Mouse (Mus musculus) stomach, embryonic 16.5 days (tissue): ENCODE measurements around the gene Pnpla6. TPM values are rescaled to one million over a fixed set of nuclear protein-coding genes. Genes with fewer than 3 reads are reported as not detected.
A peak's percentile ranks its signal among the peaks of the same experiment; 100 is the strongest.

Experiments
- ATAC-seq: fragments of 200-750 bp; cut with Nextera tagmentation; 2 replicates; pipeline ENCODE4 v1.8.0; 2017; ENCODE audit warnings: moderate number of reproducible peaks, moderate TSS enrichment; ENCODE audit not compliant: insufficient read depth, low FRiP score
- H3K27ac ChIP-seq: fragments of 300-500 bp; sonication (generic); 2 replicates; pipeline ENCODE4 v1.5.1; 2014; ENCODE audit warnings: low read length
- H3K27me3 ChIP-seq: fragments of 300-500 bp; sonication (generic); 2 replicates; pipeline ENCODE4 v1.6.1; 2014; ENCODE audit warnings: low read length, control low read depth, mixed read lengths; ENCODE audit not compliant: control insufficient read depth, insufficient read depth
- H3K36me3 ChIP-seq: fragments of 300-500 bp; sonication (generic); 2 replicates; pipeline ENCODE4 v1.6.1; 2014; ENCODE audit warnings: low read length; ENCODE audit not compliant: control insufficient read depth, insufficient read depth
- H3K4me1 ChIP-seq: fragments of 300-500 bp; sonication (generic); 2 replicates; pipeline ENCODE4 v1.6.1; 2014; ENCODE audit warnings: low read length, control low read depth, mixed read lengths; ENCODE audit not compliant: control insufficient read depth, insufficient read depth
- H3K4me2 ChIP-seq: fragments of 300-500 bp; sonication (generic); 2 replicates; pipeline ENCODE4 v1.6.1; 2014; ENCODE audit warnings: low read depth, low read length, mixed read lengths
- H3K4me3 ChIP-seq: fragments of 300-500 bp; sonication (generic); replicated peaks from 2 replicates; pipeline ENCODE4 v1.5.1; 2014; ENCODE audit warnings: mild to moderate bottlenecking, low read length
- H3K9ac ChIP-seq: fragments of 300-500 bp; sonication (generic); 2 replicates; pipeline ENCODE4 v1.6.1; 2014; ENCODE audit warnings: low read length
- H3K9me3 ChIP-seq: fragments of 300-500 bp; sonication (generic); replicated peaks from 2 replicates; pipeline ENCODE4 v1.6.1; 2016; ENCODE audit warnings: low read length, control low read depth; ENCODE audit not compliant: control insufficient read depth
- WGBS: fragments of 180-500 bp; shearing (Covaris S2); extraction: QIAGEN DNeasy Blood & Tissue Kit; methylation state at CpG from one replicate; pipeline ENCODE4 v1.1.7; 2014; 5-methylcytosine and 5-hydroxymethylcytosine counted together
- polyA plus RNA-seq: library from polyadenylated mRNA; unstranded; fragments of >200 nt; fragmentation: Nextera tagmentation; extraction: Ambion mirVana; gene quantifications from 2 replicates; pipeline ENCODE4 v1.2.1, GENCODE M21; 2015

Gene Pnpla6
- polyA plus RNA-seq, 1 experiment from 2014 or later, result 37.6 TPM

DNA sequence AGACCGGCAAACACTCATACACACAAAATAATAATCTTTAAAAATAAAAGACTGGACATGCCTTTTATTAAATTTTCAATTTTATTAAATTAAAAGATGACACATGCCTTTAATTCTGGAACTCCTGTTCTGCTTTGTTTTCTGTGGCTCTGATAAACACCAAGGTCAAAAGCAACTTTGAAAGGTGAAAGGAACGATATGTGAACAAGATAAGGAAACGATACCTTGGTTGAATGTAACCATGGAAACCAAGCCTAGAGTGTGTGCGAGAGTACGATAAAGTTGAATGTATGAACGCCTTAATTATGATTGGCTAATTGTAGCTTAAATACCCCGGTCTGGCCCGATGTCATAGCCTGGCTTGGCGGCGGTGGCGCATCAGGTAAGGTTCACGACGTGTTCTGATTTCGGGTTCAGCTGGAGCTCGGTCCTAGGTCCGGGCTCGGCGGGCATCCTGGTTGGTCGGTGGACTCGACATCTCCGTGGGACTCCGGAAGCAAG is 32.9 kb upstream of the Pnpla6 start:
- Histone ChIP-seq H3K27me3 (no peaks in the 10 kb centered on the region), H3K9me3 (no peaks in the 10 kb centered on the region), H3K36me3 (no peaks in the 10 kb centered on the region), H3K4me1 (peaks cover 2% of the 10 kb centered on the region; the same call in 1 of the 2 replicates), H3K9ac (no peak overlapping the region), H3K4me3 (no peak overlapping the region), H3K4me2 (no peak overlapping the region), H3K27ac (no peak overlapping the region)
- no peak for ATAC-seq
- WGBS, result 79% methylated on average over 22 of the region's 22 CpGs

DNA sequence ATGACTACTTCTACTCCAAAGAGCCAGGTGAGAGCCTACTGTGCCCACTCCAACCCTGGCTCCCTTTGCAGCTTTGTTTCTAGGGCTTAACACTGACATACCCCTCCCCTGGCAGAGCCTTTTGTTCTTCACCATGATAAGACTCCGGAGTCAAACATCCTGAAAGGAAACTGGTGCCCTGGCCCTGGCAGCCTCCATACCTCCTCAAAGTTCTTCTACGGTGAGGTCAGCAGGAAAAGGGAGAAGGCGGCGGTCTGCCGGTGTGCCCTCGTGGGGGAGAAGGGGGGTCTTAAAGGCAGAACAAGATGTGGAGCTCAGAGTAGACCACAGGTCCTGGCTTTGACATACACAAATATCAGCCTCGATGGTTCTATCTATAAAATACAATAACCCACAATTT is 31.6 kb upstream of the Pnpla6 start:
- no peak overlapping the region for H3K27ac ChIP-seq
- no peak overlapping the region for H3K4me2 ChIP-seq
- no peak overlapping the region for H3K9ac ChIP-seq
- no peaks in the 10 kb centered on the region for H3K36me3 ChIP-seq
- ATAC-seq, result no peak
- no peaks in the 10 kb centered on the region for H3K27me3 ChIP-seq
- H3K4me3 ChIP-seq, result no peak overlapping the region
- peaks cover 2% of the 10 kb centered on the region; the same call in 1 of the 2 replicates for H3K4me1 ChIP-seq
- no peaks in the 10 kb centered on the region for H3K9me3 ChIP-seq
- 71% methylated on average over 7 of the region's 7 CpGs for WGBS

DNA sequence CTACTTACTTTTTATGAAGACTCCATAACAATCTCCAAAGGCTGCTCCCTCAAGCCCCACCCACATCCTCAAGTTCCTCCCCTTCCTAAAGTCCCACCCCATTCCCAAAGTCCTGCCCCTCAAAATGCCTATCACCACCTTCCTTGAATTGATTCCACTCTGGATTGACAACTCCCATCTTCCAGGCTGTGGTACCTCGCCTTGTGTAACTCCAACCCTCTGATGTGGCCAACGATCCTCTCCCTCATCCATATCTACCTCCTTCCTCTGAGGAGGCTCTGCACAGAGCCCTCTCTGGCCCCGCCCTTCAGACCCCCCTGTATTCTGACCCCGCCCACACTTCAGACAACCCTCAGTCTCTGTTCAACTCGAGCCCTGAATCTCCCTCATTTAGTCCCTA is 30.0 kb upstream of the Pnpla6 start:
- Histone ChIP-seq H3K4me1 (no peaks in the 10 kb centered on the region), H3K36me3 (no peaks in the 10 kb centered on the region), H3K4me2 (no peak overlapping the region), H3K4me3 (no peak overlapping the region), H3K9me3 (no peaks in the 10 kb centered on the region), H3K9ac (no peak overlapping the region), H3K27me3 (no peaks in the 10 kb centered on the region), H3K27ac (no peak overlapping the region)
- 23% methylated on average over 5 of the region's 5 CpGs for WGBS
- no peak for ATAC-seq

DNA sequence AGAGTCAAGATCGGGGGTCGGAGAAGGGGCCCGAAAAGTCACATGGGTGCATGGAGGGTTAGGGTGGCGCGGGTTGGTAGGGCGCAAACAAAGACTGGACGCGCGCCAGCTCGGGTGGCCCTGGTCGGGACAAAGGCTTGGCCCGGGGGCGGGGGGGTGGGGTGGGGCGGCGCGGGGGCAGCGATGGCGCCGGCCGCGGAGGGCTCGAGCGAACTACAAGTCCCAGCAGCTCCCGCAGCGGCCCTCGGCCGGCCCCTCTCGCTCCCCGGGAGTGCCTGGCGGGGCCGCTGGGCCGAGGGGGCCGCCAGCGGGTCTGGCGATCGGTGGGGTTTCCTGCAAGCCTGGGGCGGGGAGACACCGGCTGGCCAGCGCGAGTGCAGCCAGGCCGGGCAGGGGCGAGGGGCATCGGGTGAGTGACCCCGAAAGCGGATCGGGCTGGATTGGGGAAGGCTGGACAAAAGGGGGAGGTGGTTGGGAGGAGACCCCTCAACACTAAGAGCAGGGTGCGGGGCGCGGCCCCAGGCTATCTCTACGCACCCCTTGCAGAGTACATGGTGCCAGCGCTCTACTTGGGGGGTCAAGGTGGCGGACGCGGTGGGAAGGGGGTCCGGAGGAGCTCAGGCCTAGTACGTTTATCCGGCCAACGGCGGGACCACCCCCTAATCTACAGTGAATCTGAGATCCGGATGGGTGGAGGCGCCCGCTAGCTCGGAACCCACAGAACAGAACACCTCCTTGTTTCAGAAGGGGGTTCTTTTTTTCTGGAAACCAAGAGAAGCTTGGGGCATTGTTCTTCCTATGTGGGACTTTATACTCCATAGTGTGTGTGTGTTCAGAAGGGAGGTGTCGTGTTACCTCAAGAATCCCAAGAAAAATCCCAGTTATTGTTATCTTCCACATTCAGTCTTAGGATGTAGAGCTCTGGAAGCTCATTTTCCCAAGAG is 22.0 kb upstream of the Pnpla6 start, which contains the start of gene Zfp358:
Zfp358 (plus strand) TSS at position 238 of the 944 bp plus-strand sequence.
- ATAC-seq, result peak; percentile 93
- H3K4me3 ChIP-seq, result peak within 1 kb of the TSS; percentile 93
- no peaks in the 10 kb centered on the region for H3K9me3 ChIP-seq
- H3K36me3 ChIP-seq, result peaks cover 22% of the 10 kb centered on the region
- under 1% methylated on average over 64 of the region's 64 CpGs for WGBS
- H3K27me3 ChIP-seq, result no peaks in the 10 kb centered on the region
- H3K4me1 ChIP-seq, result peaks cover 4% of the 10 kb centered on the region; the same call in 1 of the 2 replicates
- H3K4me2 ChIP-seq, result peak within 1 kb of the TSS; percentile 64
- peak within 1 kb of the TSS; percentile 88 for H3K27ac ChIP-seq
- H3K9ac ChIP-seq, result peak within 1 kb of the TSS; percentile 97

DNA sequence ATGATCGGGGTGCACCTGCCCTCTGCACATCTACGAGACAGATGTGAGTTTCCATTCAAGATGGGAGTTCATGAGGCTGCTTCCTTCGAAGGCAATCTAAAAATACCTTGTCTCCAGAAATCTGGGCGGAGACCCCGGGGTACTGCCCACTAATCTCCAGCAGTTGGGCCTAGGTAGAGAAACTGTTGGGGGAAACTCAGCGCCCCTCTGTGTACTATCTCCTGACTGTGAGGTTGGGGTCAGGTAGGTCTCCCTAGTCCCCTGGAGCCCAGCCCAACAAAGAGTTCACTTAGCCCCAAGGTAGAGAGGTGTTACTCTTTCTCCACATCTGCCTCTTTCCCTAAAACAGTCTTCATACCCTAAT is 21.4 kb upstream of the Pnpla6 start:
- WGBS, result 24% methylated on average over 6 of the region's 6 CpGs

DNA sequence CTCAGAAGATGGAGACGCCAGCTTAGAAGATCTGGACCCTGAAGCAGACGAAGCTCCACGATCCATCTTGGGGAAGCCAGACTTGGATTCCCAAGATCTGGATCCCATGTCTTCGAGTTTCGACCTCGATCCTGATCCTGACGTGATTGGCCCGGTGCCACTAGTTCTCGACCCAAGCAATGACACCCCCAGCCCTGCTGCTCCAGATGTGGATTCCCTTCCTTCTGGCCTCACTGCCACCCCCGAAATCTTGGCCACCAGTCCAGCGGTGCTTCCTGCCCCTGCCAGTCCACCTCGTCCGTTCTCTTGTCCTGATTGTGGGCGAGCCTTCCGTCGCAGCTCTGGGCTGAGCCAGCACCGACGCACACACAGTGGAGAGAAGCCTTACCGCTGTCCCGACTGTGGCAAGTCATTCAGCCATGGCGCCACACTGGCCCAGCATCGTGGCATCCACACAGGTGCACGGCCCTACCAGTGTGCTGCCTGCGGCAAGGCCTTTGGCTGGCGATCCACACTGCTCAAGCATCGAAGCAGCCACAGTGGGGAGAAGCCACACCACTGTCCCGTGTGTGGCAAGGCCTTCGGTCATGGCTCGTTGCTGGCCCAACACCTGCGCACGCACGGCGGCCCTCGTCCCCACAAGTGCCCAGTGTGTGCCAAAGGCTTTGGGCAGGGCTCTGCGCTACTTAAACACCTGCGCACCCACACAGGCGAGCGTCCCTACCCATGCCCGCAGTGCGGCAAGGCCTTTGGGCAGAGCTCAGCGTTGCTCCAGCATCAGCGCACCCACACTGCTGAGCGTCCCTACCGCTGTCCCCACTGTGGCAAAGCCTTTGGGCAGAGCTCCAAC is 19.4 kb upstream of the Pnpla6 start:
- Histone ChIP-seq H3K36me3 (peaks cover 22% of the 10 kb centered on the region), H3K9ac (no peak overlapping the region), H3K4me1 (peaks cover 5% of the 10 kb centered on the region), H3K4me3 (no peak overlapping the region), H3K27me3 (no peaks in the 10 kb centered on the region), H3K4me2 (no peak overlapping the region), H3K9me3 (no peaks in the 10 kb centered on the region), H3K27ac (no peak overlapping the region)
- 95% methylated on average over 44 of the region's 44 CpGs for WGBS
- no peak for ATAC-seq

More for the DNA sequence above, 21.4 kb upstream of the Pnpla6 start:
- Histone ChIP-seq H3K4me1 (peaks cover 4% of the 10 kb centered on the region; the same call in 1 of the 2 replicates), H3K4me3 (peak overlapping the region; percentile 93), H3K36me3 (peaks cover 22% of the 10 kb centered on the region), H3K4me2 (peak overlapping the region; percentile 64), H3K9ac (peak overlapping the region; percentile 97), H3K9me3 (no peaks in the 10 kb centered on the region), H3K27me3 (no peaks in the 10 kb centered on the region), H3K27ac (peak overlapping the region; percentile 88)
- no peak for ATAC-seq

DNA sequence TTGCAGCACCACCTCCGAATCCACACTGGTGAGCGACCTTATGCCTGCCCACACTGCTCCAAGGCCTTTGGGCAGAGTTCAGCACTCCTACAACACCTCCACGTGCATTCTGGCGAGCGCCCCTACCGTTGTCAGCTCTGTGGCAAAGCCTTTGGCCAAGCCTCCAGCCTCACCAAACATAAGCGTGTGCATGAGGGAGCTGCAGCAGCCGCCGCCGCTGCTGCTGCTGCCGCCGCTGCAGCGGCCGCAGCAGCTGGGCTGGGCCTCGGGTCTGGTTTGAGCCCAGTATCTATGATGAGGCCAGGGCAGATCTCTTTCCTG is 18.8 kb upstream of the Pnpla6 start:
- WGBS, result 91% methylated on average over 15 of the region's 15 CpGs
- H3K9ac ChIP-seq, result no peak overlapping the region
- H3K36me3 ChIP-seq, result peaks cover 22% of the 10 kb centered on the region
- H3K4me1 ChIP-seq, result peaks cover 11% of the 10 kb centered on the region
- H3K4me2 ChIP-seq, result no peak overlapping the region
- H3K27me3 ChIP-seq, result no peaks in the 10 kb centered on the region
- H3K4me3 ChIP-seq, result no peak overlapping the region
- ATAC-seq, result no peak
- no peaks in the 10 kb centered on the region for H3K9me3 ChIP-seq
- H3K27ac ChIP-seq, result no peak overlapping the region

DNA sequence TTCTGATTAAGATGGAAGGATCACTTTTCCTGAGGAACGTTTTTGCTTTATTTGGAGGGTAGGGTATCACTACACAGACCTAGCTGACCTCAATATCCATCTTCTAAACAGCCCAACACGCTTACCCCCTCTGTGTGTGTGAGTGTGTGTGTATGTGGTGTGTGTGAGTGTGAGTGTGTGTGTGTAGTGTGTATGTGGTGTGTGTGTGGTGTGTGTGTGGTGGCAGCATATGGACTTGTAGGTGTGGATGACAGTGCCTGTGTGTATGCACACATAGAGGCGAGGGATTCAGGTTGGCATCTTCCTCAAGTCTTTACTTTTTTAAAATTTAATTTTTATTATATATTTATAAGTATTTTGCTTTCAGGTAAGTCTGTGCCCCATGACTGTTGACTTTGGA is 16.6 kb upstream of the Pnpla6 start:
- Histone ChIP-seq H3K27ac (no peak overlapping the region), H3K4me1 (peaks cover 20% of the 10 kb centered on the region), H3K9me3 (no peaks in the 10 kb centered on the region), H3K4me2 (no peak overlapping the region), H3K36me3 (peaks cover 22% of the 10 kb centered on the region), H3K27me3 (no peaks in the 10 kb centered on the region), H3K4me3 (no peak overlapping the region), H3K9ac (no peak overlapping the region)
- no peak for ATAC-seq
- WGBS, result 81% methylated on average over 3 of the region's 3 CpGs

DNA sequence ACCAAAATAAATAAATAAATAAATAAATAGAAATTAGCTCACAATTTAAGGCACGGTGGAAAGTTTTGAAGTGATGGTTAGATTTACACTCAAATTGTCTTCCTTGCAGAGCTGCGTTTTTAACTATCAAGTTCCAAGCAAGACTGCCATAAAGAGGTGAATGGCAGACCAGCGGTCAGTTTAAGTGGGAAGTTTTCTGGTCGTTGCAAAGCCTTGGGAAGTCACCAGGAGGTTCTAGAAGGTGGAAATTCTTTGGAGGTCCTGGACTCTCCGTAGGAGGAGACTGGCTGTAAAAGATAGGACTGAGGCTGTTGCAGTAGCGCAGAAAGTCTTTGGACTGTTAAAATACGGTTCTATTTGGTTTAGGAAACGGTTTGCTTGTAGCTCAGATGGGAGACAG is 15.4 kb upstream of the Pnpla6 start:
- Histone ChIP-seq H3K36me3 (peaks cover 19% of the 10 kb centered on the region), H3K27me3 (no peaks in the 10 kb centered on the region), H3K9ac (peak overlapping the region; percentile 86), H3K27ac (peak overlapping the region; percentile 96), H3K4me3 (peak overlapping the region; percentile 85), H3K4me2 (peak overlapping the region; percentile 95), H3K4me1 (peaks cover 16% of the 10 kb centered on the region), H3K9me3 (no peaks in the 10 kb centered on the region)
- WGBS, result 6% methylated on average over 8 of the region's 8 CpGs
- ATAC-seq, result no peak
